Mouse (Mus musculus): ENCODE results near the gene Sphkap. TPM values are rescaled to one million over a fixed set of nuclear protein-coding genes. Genes with fewer than 3 reads are reported as not detected.

Sphkap gene
- polyA plus RNA-seq, 2 experiments, result 1.6 to 2.0 TPM

- Histone ChIP-seq H3K9ac (ENCODE audit: low read depth, low read length, severe bottlenecking) (no peak overlapping the region), H3K4me3 (replicated peaks; ENCODE audit: low read length) (no peak overlapping the region), H3K9me3 (ENCODE audit: control insufficient read depth, low read length) (no peaks in the 10 kb centered on the region), H3K4me1 (ENCODE audit: control insufficient read depth, insufficient read depth, low read length) (no peaks in the 10 kb centered on the region), H3K27me3 (ENCODE audit: control insufficient read depth, insufficient read depth, low read length) (no peaks in the 10 kb centered on the region), H3K36me3 (ENCODE audit: control insufficient read depth, insufficient read depth, low read length) (no peaks in the 10 kb centered on the region), H3K27ac (replicated peaks; ENCODE audit: low read depth, low read length) (no peak overlapping the region), H3K4me2 (replicated peaks; ENCODE audit: low read depth, low read length, severe bottlenecking) (no peak overlapping the region)
- no peak for DNase-seq (ENCODE audit: low spot score)
- ATAC-seq (ENCODE audit: low FRiP score, low read depth), result no peak
- 56% methylated on average over 3 of the region's 3 CpGs for WGBS
- no peak for TF ChIP-seq POLR2A (IDR thresholded peaks at IDR 0.05; ENCODE audit: borderline replicate concordance, extremely low read depth, insufficient read depth, insufficient read length)
Measured at GRCm38 (mm10) chr1:83345069-83345468, 62.9 kb downstream of the Sphkap start.

DNA sequence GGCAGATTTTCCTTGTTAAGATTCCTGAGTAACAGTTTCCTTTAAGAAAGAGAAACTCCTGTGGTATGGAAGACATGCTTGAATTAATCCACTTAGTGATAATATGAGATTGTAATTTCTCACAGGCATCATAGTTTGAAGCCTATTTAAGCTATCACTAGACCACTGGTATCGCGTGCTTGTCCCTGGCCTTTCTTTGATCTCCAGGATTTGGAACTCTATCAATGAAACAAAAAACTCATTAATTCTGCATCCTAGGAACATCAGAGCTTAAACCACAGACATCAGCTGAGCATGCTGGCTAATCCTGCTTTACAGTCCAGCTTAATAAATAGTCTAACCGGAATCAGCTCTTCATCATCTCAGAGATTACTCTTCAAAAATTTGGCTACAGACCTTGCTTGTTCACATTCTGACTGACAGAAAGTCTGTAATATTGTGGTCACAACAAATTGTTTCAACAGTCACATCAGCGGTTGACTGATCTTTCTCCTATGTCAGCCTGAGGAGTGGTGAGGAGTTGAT is 65.2 kb downstream of the Sphkap start:
- ATAC-seq (ENCODE audit: low FRiP score, low read depth) (no peak), DNase-seq (ENCODE audit: low spot score) (no peak)
- Histone ChIP-seq H3K4me3 (replicated peaks; ENCODE audit: low read length) (no peak overlapping the region), H3K27me3 (ENCODE audit: control insufficient read depth, insufficient read depth, low read length) (no peaks in the 10 kb centered on the region), H3K27ac (replicated peaks; ENCODE audit: low read depth, low read length) (no peak overlapping the region), H3K9me3 (ENCODE audit: control insufficient read depth, low read length) (no peaks in the 10 kb centered on the region), H3K36me3 (ENCODE audit: control insufficient read depth, insufficient read depth, low read length) (no peaks in the 10 kb centered on the region), H3K4me1 (ENCODE audit: control insufficient read depth, insufficient read depth, low read length) (no peaks in the 10 kb centered on the region), H3K4me2 (replicated peaks; ENCODE audit: low read depth, low read length, severe bottlenecking) (no peak overlapping the region), H3K9ac (ENCODE audit: low read depth, low read length, severe bottlenecking) (no peak overlapping the region)
- WGBS, result 66% methylated on average over 4 of the region's 4 CpGs
- TF ChIP-seq POLR2A (IDR thresholded peaks at IDR 0.05; ENCODE audit: borderline replicate concordance, extremely low read depth, insufficient read depth, insufficient read length), result no peak

DNA sequence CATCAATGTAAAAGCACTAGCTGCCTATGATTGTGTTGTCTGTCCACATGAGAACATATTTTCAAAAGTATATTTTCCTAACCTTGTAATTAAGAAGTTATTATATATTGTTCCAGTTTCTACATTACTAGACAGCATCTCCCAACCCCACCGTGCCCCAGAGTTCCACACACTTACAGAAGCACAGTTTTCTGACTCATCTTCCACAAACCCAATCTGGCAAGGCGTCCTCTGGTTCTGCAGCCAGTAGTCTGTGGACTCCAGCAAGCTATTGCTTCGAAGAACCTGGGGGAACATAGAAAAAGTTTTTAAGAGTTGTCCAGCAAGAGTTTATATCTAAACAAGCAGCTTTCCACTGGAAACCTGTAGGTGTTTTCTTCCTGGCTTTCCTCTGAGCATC is 68.6 kb downstream of the Sphkap start:
- no peak for DNase-seq (ENCODE audit: low spot score)

DNA sequence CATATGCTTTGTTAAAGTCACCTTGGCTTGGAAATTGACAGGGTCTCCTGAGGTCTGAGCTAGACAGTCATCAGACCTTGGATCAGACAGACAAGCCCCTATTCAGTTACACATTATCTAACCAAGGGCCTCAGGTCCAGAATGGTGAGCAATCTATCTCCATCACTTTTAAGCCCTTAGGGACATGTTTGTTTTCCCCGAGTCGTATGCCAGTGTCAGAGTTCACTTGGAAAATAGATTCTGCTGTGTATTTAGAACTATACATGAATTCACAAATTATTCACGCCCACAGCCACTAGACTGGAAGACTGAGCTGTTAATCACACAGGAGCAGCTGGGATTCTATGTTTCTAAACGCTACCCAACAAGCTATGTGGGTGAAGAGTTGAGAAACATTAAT is 91.1 kb downstream of the Sphkap start:
- Histone ChIP-seq H3K4me1 (ENCODE audit: control insufficient read depth, insufficient read depth, low read length) (no peaks in the 10 kb centered on the region), H3K9me3 (ENCODE audit: control insufficient read depth, low read length) (no peaks in the 10 kb centered on the region), H3K4me3 (replicated peaks; ENCODE audit: low read length) (no peak overlapping the region), H3K4me2 (replicated peaks; ENCODE audit: low read depth, low read length, severe bottlenecking) (no peak overlapping the region), H3K9ac (ENCODE audit: low read depth, low read length, severe bottlenecking) (no peak overlapping the region), H3K36me3 (ENCODE audit: control insufficient read depth, insufficient read depth, low read length) (no peaks in the 10 kb centered on the region), H3K27ac (replicated peaks; ENCODE audit: low read depth, low read length) (no peak overlapping the region), H3K27me3 (ENCODE audit: control insufficient read depth, insufficient read depth, low read length) (no peaks in the 10 kb centered on the region)
- ATAC-seq (ENCODE audit: low FRiP score, low read depth) (no peak), DNase-seq (ENCODE audit: low spot score) (no peak)
- 69% methylated on average over 4 of the region's 4 CpGs for WGBS
- no peak for TF ChIP-seq POLR2A (IDR thresholded peaks at IDR 0.05; ENCODE audit: borderline replicate concordance, extremely low read depth, insufficient read depth, insufficient read length)

More for the DNA sequence above, 68.6 kb downstream of the Sphkap start:
- Histone ChIP-seq H3K4me1 (ENCODE audit: control insufficient read depth, insufficient read depth, low read length) (no peaks in the 10 kb centered on the region), H3K9ac (ENCODE audit: low read depth, low read length, severe bottlenecking) (no peak overlapping the region), H3K9me3 (ENCODE audit: control insufficient read depth, low read length) (no peaks in the 10 kb centered on the region), H3K36me3 (ENCODE audit: control insufficient read depth, insufficient read depth, low read length) (no peaks in the 10 kb centered on the region), H3K4me3 (replicated peaks; ENCODE audit: low read length) (no peak overlapping the region), H3K4me2 (replicated peaks; ENCODE audit: low read depth, low read length, severe bottlenecking) (no peak overlapping the region), H3K27ac (replicated peaks; ENCODE audit: low read depth, low read length) (no peak overlapping the region), H3K27me3 (ENCODE audit: control insufficient read depth, insufficient read depth, low read length) (no peaks in the 10 kb centered on the region)
- no peak for TF ChIP-seq POLR2A (IDR thresholded peaks at IDR 0.05; ENCODE audit: borderline replicate concordance, extremely low read depth, insufficient read depth, insufficient read length)
- ATAC-seq (ENCODE audit: low FRiP score, low read depth), result no peak
- WGBS, result 85% methylated on average over 3 of the region's 3 CpGs

- no peaks in the 10 kb centered on the region for H3K36me3 ChIP-seq (ENCODE audit: control insufficient read depth, insufficient read depth, low read length)
- no peaks in the 10 kb centered on the region for H3K9me3 ChIP-seq (ENCODE audit: control insufficient read depth, low read length)
- no peaks in the 10 kb centered on the region for H3K27me3 ChIP-seq (ENCODE audit: control insufficient read depth, insufficient read depth, low read length)
- H3K4me1 ChIP-seq (ENCODE audit: control insufficient read depth, insufficient read depth, low read length), result no peaks in the 10 kb centered on the region
- TF ChIP-seq POLR2A (IDR thresholded peaks at IDR 0.05; ENCODE audit: borderline replicate concordance, extremely low read depth, insufficient read depth, insufficient read length), result no peak
- WGBS, result 80% methylated on average over 9 of the region's 9 CpGs
- H3K9ac ChIP-seq (ENCODE audit: low read depth, low read length, severe bottlenecking), result no peak overlapping the region
- H3K27ac ChIP-seq (replicated peaks; ENCODE audit: low read depth, low read length), result no peak overlapping the region
- ATAC-seq (ENCODE audit: low FRiP score, low read depth), result no peak
- H3K4me3 ChIP-seq (replicated peaks; ENCODE audit: low read length), result no peak overlapping the region
- DNase-seq (ENCODE audit: low spot score), result no peak
- H3K4me2 ChIP-seq (replicated peaks; ENCODE audit: low read depth, low read length, severe bottlenecking), result no peak overlapping the region
Measured at GRCm38 (mm10) chr1:83315146-83315545, 92.9 kb downstream of the Sphkap start.
